15 mouse cellular contexts compared by ENCODE assay signal in the genomic region with DNA sequence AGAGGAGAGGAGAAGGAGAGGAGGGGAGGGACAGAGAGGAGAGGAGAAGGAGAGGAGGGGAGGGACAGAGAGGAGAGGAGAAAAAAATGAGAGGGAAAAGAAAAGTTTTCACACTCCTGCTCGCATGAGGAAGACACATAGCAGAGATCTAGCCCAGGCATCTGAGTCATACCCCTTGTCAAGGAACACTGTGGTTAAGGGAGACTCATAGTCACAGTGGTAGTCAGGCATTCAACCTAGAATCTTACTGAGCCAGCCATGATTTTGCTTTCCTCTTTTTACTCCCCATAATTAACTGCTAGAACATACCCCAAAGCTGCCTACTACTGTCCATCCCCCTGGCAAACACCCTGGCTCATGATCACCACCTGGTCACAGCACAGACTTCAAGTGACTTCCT.
"Had no signal": no experiment of that assay in that cellular context is flagged by ENCODE, and none has a peak within 500 bp of the region (broad histone marks: within the 10 kb centered on the region; RNA-seq: fewer than 3 reads in every experiment).

No protein-coding gene starts in this region.

- H3K9ac ChIP-seq: lung, embryonic 15.5 days; midbrain, embryonic 12.5 days; neural tube, embryonic 12.5 days; stomach, embryonic 15.5 days had no signal

- H3K9me3 ChIP-seq: lung, embryonic 15.5 days; midbrain, embryonic 10.5 days; midbrain, embryonic 12.5 days; neural tube, embryonic 12.5 days; stomach, embryonic 15.5 days had no signal

- DNase-seq: lung, adult 2 months; lung, postnatal 14 days; lung, postnatal 36 days; midbrain, embryonic 14.5 days; right cerebral cortex, postnatal 14 days; thymus, adult 2 months; thymus, postnatal 25 days; thymus, postnatal 4 days had no signal

- ATAC-seq: lung, postnatal 0 days had no signal

- H3K4me2 ChIP-seq: lung, embryonic 15.5 days; midbrain, embryonic 12.5 days; neural tube, embryonic 12.5 days; stomach, embryonic 15.5 days had no signal

- H3K27ac ChIP-seq: lung, embryonic 15.5 days; macrophage; midbrain, embryonic 10.5 days; midbrain, embryonic 12.5 days; neural tube, embryonic 12.5 days; stomach, embryonic 15.5 days had no signal

- H3K4me1 ChIP-seq: lung, embryonic 15.5 days; midbrain, embryonic 10.5 days; midbrain, embryonic 12.5 days; neural tube, embryonic 12.5 days; stomach, embryonic 15.5 days had no signal

- H3K36me3 ChIP-seq: lung, embryonic 15.5 days; midbrain, embryonic 10.5 days; midbrain, embryonic 12.5 days; neural tube, embryonic 12.5 days; stomach, embryonic 15.5 days had no signal

- H3K4me3 ChIP-seq: lung, embryonic 15.5 days; midbrain, embryonic 10.5 days; midbrain, embryonic 12.5 days; neural tube, embryonic 12.5 days; stomach, embryonic 15.5 days had no signal

- H3K27me3 ChIP-seq: lung, embryonic 15.5 days; midbrain, embryonic 12.5 days; neural tube, embryonic 12.5 days; stomach, embryonic 15.5 days had no signal
